Mouse (Mus musculus): Measurements from ENCODE around the gene Ncf1. TPM values are rescaled to one million over a fixed set of nuclear protein-coding genes. Genes with fewer than 3 reads are reported as not detected.

Ncf1 gene
- polyA plus RNA-seq, 1 experiment from 2014 or later = 3.5 TPM

- Histone ChIP-seq H3K9ac (ENCODE audit: low read length) (no peak overlapping the region), H3K4me1 (ENCODE audit: control insufficient read depth, insufficient read depth, low read length) (no peaks in the 10 kb centered on the region), H3K9me3 (replicated peaks; ENCODE audit: control insufficient read depth, low read length) (no peaks in the 10 kb centered on the region), H3K27ac (ENCODE audit: low read length) (no peak overlapping the region), H3K4me2 (ENCODE audit: low read depth, low read length) (no peak overlapping the region), H3K4me3 (ENCODE audit: low read length) (no peak overlapping the region), H3K27me3 (ENCODE audit: control insufficient read depth, insufficient read depth, low read length) (no peaks in the 10 kb centered on the region), H3K36me3 (ENCODE audit: control insufficient read depth, insufficient read depth) (peaks cover 6% of the 10 kb centered on the region)
- ATAC-seq (replicated peaks; ENCODE audit: extremely low read depth, insufficient read depth, low FRiP score) = no peak
- 52% methylated on average over 12 of the region's 12 CpGs for WGBS
Observed at GRCm38 (mm10) chr5:134214021-134214806, 15.2 kb downstream of the Ncf1 start.

GRCm38 (mm10) chr5:134209931-134210554 lies 19.4 kb downstream of the Ncf1 start:
- WGBS = 39% methylated on average over 11 of the region's 11 CpGs
- H3K9me3 ChIP-seq (replicated peaks; ENCODE audit: control insufficient read depth, low read length) = 0 out of 2 replicates have a peak, but pooled peaks cover 4% of the 10 kb centered on the region
- no peak overlapping the region for H3K4me2 ChIP-seq (ENCODE audit: low read depth, low read length)
- H3K4me1 ChIP-seq (ENCODE audit: control insufficient read depth, insufficient read depth, low read length) = no peaks in the 10 kb centered on the region
- no peak overlapping the region for H3K4me3 ChIP-seq (ENCODE audit: low read length)
- no peak overlapping the region for H3K9ac ChIP-seq (ENCODE audit: low read length)
- H3K27me3 ChIP-seq (ENCODE audit: control insufficient read depth, insufficient read depth, low read length) = no peaks in the 10 kb centered on the region
- no peak overlapping the region for H3K27ac ChIP-seq (ENCODE audit: low read length)
- H3K36me3 ChIP-seq (ENCODE audit: control insufficient read depth, insufficient read depth) = peaks cover 4% of the 10 kb centered on the region; the same call in 1 of the 2 replicates
- ATAC-seq (replicated peaks; ENCODE audit: extremely low read depth, insufficient read depth, low FRiP score) = no peak

GRCm38 (mm10) chr5:134206721-134207120 lies 22.7 kb downstream of the Ncf1 start:
- Histone ChIP-seq H3K4me2 (ENCODE audit: low read depth, low read length) (no peak overlapping the region), H3K9me3 (replicated peaks; ENCODE audit: control insufficient read depth, low read length) (0 out of 2 replicates have a peak, but pooled peaks cover 4% of the 10 kb centered on the region), H3K4me1 (ENCODE audit: control insufficient read depth, insufficient read depth, low read length) (no peaks in the 10 kb centered on the region), H3K27me3 (ENCODE audit: control insufficient read depth, insufficient read depth, low read length) (no peaks in the 10 kb centered on the region), H3K9ac (ENCODE audit: low read length) (no peak overlapping the region), H3K36me3 (ENCODE audit: control insufficient read depth, insufficient read depth) (peaks cover 4% of the 10 kb centered on the region; the same call in 1 of the 2 replicates), H3K4me3 (ENCODE audit: low read length) (no peak overlapping the region), H3K27ac (ENCODE audit: low read length) (no peak overlapping the region)
- 76% methylated on average over 10 of the region's 10 CpGs for WGBS
- ATAC-seq (replicated peaks; ENCODE audit: extremely low read depth, insufficient read depth, low FRiP score) = no peak

- H3K27ac ChIP-seq (ENCODE audit: low read length) = no peak overlapping the region
- H3K9ac ChIP-seq (ENCODE audit: low read length) = no peak overlapping the region
- H3K36me3 ChIP-seq (ENCODE audit: control insufficient read depth, insufficient read depth) = peaks cover 9% of the 10 kb centered on the region; the same call in 1 of the 2 replicates
- H3K4me2 ChIP-seq (ENCODE audit: low read depth, low read length) = no peak overlapping the region
- H3K4me1 ChIP-seq (ENCODE audit: control insufficient read depth, insufficient read depth, low read length) = no peaks in the 10 kb centered on the region
- H3K9me3 ChIP-seq (replicated peaks; ENCODE audit: control insufficient read depth, low read length) = no peaks in the 10 kb centered on the region
- WGBS = 78% methylated on average over 8 of the region's 8 CpGs
- H3K27me3 ChIP-seq (ENCODE audit: control insufficient read depth, insufficient read depth, low read length) = no peaks in the 10 kb centered on the region
- no peak for ATAC-seq (replicated peaks; ENCODE audit: extremely low read depth, insufficient read depth, low FRiP score)
- no peak overlapping the region for H3K4me3 ChIP-seq (ENCODE audit: low read length)
Observed at GRCm38 (mm10) chr5:134193664-134194063, 35.8 kb downstream of the Ncf1 start.

- H3K4me1 ChIP-seq (ENCODE audit: control insufficient read depth, insufficient read depth, low read length) = peaks cover 5% of the 10 kb centered on the region
- WGBS = 76% methylated on average over 7 of the region's 7 CpGs
- ATAC-seq (replicated peaks; ENCODE audit: extremely low read depth, insufficient read depth, low FRiP score) = no peak
Observed at GRCm38 (mm10) chr5:134188571-134188970, 40.9 kb downstream of the Ncf1 start.

GRCm38 (mm10) chr5:134186961-134187731 lies 42.3 kb downstream of the Ncf1 start:
- Histone ChIP-seq H3K9ac (ENCODE audit: low read length) (no peak overlapping the region), H3K4me2 (ENCODE audit: low read depth, low read length) (no peak overlapping the region), H3K4me1 (ENCODE audit: control insufficient read depth, insufficient read depth, low read length) (peaks cover 17% of the 10 kb centered on the region), H3K36me3 (ENCODE audit: control insufficient read depth, insufficient read depth) (no peaks in the 10 kb centered on the region), H3K4me3 (ENCODE audit: low read length) (no peak overlapping the region), H3K27ac (ENCODE audit: low read length) (no peak overlapping the region), H3K9me3 (replicated peaks; ENCODE audit: control insufficient read depth, low read length) (peaks cover 4% of the 10 kb centered on the region; the same call in 1 of the 2 replicates), H3K27me3 (ENCODE audit: control insufficient read depth, insufficient read depth, low read length) (no peaks in the 10 kb centered on the region)
- 68% methylated on average over 4 of the region's 4 CpGs for WGBS
- no peak for ATAC-seq (replicated peaks; ENCODE audit: extremely low read depth, insufficient read depth, low FRiP score)

More at GRCm38 (mm10) chr5:134188571-134188970, 40.9 kb downstream of the Ncf1 start:
- no peak overlapping the region for H3K4me2 ChIP-seq (ENCODE audit: low read depth, low read length)
- no peak overlapping the region for H3K4me3 ChIP-seq (ENCODE audit: low read length)
- no peaks in the 10 kb centered on the region for H3K27me3 ChIP-seq (ENCODE audit: control insufficient read depth, insufficient read depth, low read length)
- no peak overlapping the region for H3K27ac ChIP-seq (ENCODE audit: low read length)
- no peaks in the 10 kb centered on the region for H3K36me3 ChIP-seq (ENCODE audit: control insufficient read depth, insufficient read depth)
- no peak overlapping the region for H3K9ac ChIP-seq (ENCODE audit: low read length)
- peaks cover 4% of the 10 kb centered on the region; the same call in 1 of the 2 replicates for H3K9me3 ChIP-seq (replicated peaks; ENCODE audit: control insufficient read depth, low read length)

GRCm38 (mm10) chr5:134186059-134186458 lies 43.4 kb downstream of the Ncf1 start:
- Histone ChIP-seq H3K9me3 (replicated peaks; ENCODE audit: control insufficient read depth, low read length) (peaks cover 4% of the 10 kb centered on the region; the same call in 1 of the 2 replicates), H3K27ac (ENCODE audit: low read length) (no peak overlapping the region), H3K27me3 (ENCODE audit: control insufficient read depth, insufficient read depth, low read length) (no peaks in the 10 kb centered on the region), H3K4me2 (ENCODE audit: low read depth, low read length) (no peak overlapping the region), H3K4me1 (ENCODE audit: control insufficient read depth, insufficient read depth, low read length) (peaks cover 18% of the 10 kb centered on the region), H3K36me3 (ENCODE audit: control insufficient read depth, insufficient read depth) (no peaks in the 10 kb centered on the region), H3K4me3 (ENCODE audit: low read length) (no peak overlapping the region), H3K9ac (ENCODE audit: low read length) (no peak overlapping the region)
- WGBS = 81% methylated on average over 3 of the region's 3 CpGs
- ATAC-seq (replicated peaks; ENCODE audit: extremely low read depth, insufficient read depth, low FRiP score) = no peak

- ATAC-seq (replicated peaks; ENCODE audit: extremely low read depth, insufficient read depth, low FRiP score) = peak; percentile 96
- WGBS = under 1% methylated on average over 90 of the region's 92 CpGs
Observed at GRCm38 (mm10) chr5:134183880-134184808, 45.3 kb downstream of the Ncf1 start, which contains the start of gene Gtf2ird2. Gene Gtf2ird2 (plus strand): TSS chr5:134184019.

More at GRCm38 (mm10) chr5:134183880-134184808, 45.3 kb downstream of the Ncf1 start, which contains the start of gene Gtf2ird2:
- peak within 1 kb of the TSS; percentile 84 for H3K4me3 ChIP-seq (ENCODE audit: low read length)
- H3K27me3 ChIP-seq (ENCODE audit: control insufficient read depth, insufficient read depth, low read length) = no peaks in the 10 kb centered on the region
- H3K36me3 ChIP-seq (ENCODE audit: control insufficient read depth, insufficient read depth) = no peaks in the 10 kb centered on the region
- H3K4me1 ChIP-seq (ENCODE audit: control insufficient read depth, insufficient read depth, low read length) = peaks cover 18% of the 10 kb centered on the region
- peak within 1 kb of the TSS; percentile 93 for H3K27ac ChIP-seq (ENCODE audit: low read length)
- peaks cover 4% of the 10 kb centered on the region; the same call in 1 of the 2 replicates for H3K9me3 ChIP-seq (replicated peaks; ENCODE audit: control insufficient read depth, low read length)
- H3K4me2 ChIP-seq (ENCODE audit: low read depth, low read length) = peak within 1 kb of the TSS; percentile 93
- peak within 1 kb of the TSS; percentile 90 for H3K9ac ChIP-seq (ENCODE audit: low read length)

Data from heart, embryonic 16.5 days (tissue).